Mouse (Mus musculus): ENCODE results near the gene Nif3l1.

Gene Nif3l1

GRCm38 (mm10) chr1:58445143-58445722 lies at the start of gene Nif3l1, which contains the start of gene Ppil3:
Gene Nif3l1 (plus strand): TSS chr1:58445151.
Gene Ppil3 (minus strand): TSS chr1:58445486.
- DNase-seq, result peak; percentile 99

- peak; percentile 63 for DNase-seq
These were observed 49.6 kb upstream of the Nif3l1 start for GRCm38 (mm10) chr1:58395341-58395740.

GRCm38 (mm10) chr1:58396179-58396578 lies 48.8 kb upstream of the Nif3l1 start:
- no peak for DNase-seq

GRCm38 (mm10) chr1:58397731-58398130 lies 47.2 kb upstream of the Nif3l1 start:
- peak; percentile 54 for DNase-seq

GRCm38 (mm10) chr1:58401396-58401795 lies 43.6 kb upstream of the Nif3l1 start:
- peak; percentile 51 for DNase-seq

- peak; percentile 55 for DNase-seq
These were observed 41.2 kb upstream of the Nif3l1 start for GRCm38 (mm10) chr1:58403745-58404144.

GRCm38 (mm10) chr1:58407321-58407720 lies 37.6 kb upstream of the Nif3l1 start:
- peak; percentile 68 for DNase-seq

GRCm38 (mm10) chr1:58408141-58408540 lies 36.8 kb upstream of the Nif3l1 start:
- DNase-seq, result peak; percentile 72

- peak; percentile 84 for DNase-seq
These were observed 35.3 kb upstream of the Nif3l1 start for GRCm38 (mm10) chr1:58409553-58410197.

- no peak for DNase-seq
These were observed 34.8 kb upstream of the Nif3l1 start for GRCm38 (mm10) chr1:58410198-58410588.

- peak; percentile 66 for DNase-seq
These were observed 34.2 kb upstream of the Nif3l1 start for GRCm38 (mm10) chr1:58410776-58411175.

- DNase-seq, result no peak
These were observed 29.5 kb upstream of the Nif3l1 start for GRCm38 (mm10) chr1:58415442-58415841.

GRCm38 (mm10) chr1:58416048-58416447 lies 28.9 kb upstream of the Nif3l1 start:
- DNase-seq, result no peak

- DNase-seq, result no peak
These were observed 24.9 kb upstream of the Nif3l1 start for GRCm38 (mm10) chr1:58420032-58420431.

- DNase-seq, result no peak
These were observed 24.0 kb upstream of the Nif3l1 start for GRCm38 (mm10) chr1:58420961-58421360.

GRCm38 (mm10) chr1:58422879-58423278 lies 22.1 kb upstream of the Nif3l1 start:
- peak; percentile 95 for DNase-seq

GRCm38 (mm10) chr1:58423371-58424248 lies 21.3 kb upstream of the Nif3l1 start, which contains the start of gene Clk1:
Gene Clk1 (minus strand): TSS chr1:58424066.
- DNase-seq, result peak; percentile 100

- DNase-seq, result no peak
These were observed 20.4 kb upstream of the Nif3l1 start for GRCm38 (mm10) chr1:58424551-58424950.

- DNase-seq, result no peak
These were observed 260 bp upstream of the Nif3l1 start for GRCm38 (mm10) chr1:58444691-58445090.

GRCm38 (mm10) chr1:58445861-58446260 lies 910 bp downstream of the Nif3l1 start:
- no peak for DNase-seq

- no peak for DNase-seq
These were observed 2.8 kb downstream of the Nif3l1 start for GRCm38 (mm10) chr1:58447766-58448165.

- DNase-seq, result no peak
These were observed 3.4 kb downstream of the Nif3l1 start for GRCm38 (mm10) chr1:58448396-58448795.

- DNase-seq, result peak; percentile 59
These were observed 9.4 kb downstream of the Nif3l1 start for GRCm38 (mm10) chr1:58454316-58454715.

GRCm38 (mm10) chr1:58458175-58458574 lies 13.2 kb downstream of the Nif3l1 start:
- DNase-seq, result peak; percentile 87

Measured in heart, adult 11 months (tissue).